Mouse (Mus musculus): ENCODE results near the gene Prkce.
A peak's percentile ranks its signal among the peaks of the same experiment; 100 is the strongest.
"Not testable (repeated sequence)": the region's sequence is repeated elsewhere in the genome, so short reads cannot be mapped to it uniquely, and the experiment has no call there.

Prkce gene

GRCm38 (mm10) chr17:86458302-86458980 is 290.9 kb downstream of the Prkce start:
- DNase-seq, result no peak

GRCm38 (mm10) chr17:86460645-86461430 is 293.3 kb downstream of the Prkce start:
- DNase-seq, result no peak

GRCm38 (mm10) chr17:86463369-86463768 is 295.8 kb downstream of the Prkce start:
- DNase-seq, result no peak

GRCm38 (mm10) chr17:86464197-86464596 is 296.6 kb downstream of the Prkce start:
- no peak for DNase-seq

- peak; percentile 33 to 61 for DNase-seq
These were observed 297.2 kb downstream of the Prkce start for GRCm38 (mm10) chr17:86464689-86465363.

GRCm38 (mm10) chr17:86465865-86466264 is 298.3 kb downstream of the Prkce start:
- DNase-seq, result peak; percentile 38 to 73

GRCm38 (mm10) chr17:86466412-86466811 is 298.8 kb downstream of the Prkce start:
- DNase-seq, result no peak

- no peak for DNase-seq
These were observed 299.3 kb downstream of the Prkce start for GRCm38 (mm10) chr17:86466871-86467270.

GRCm38 (mm10) chr17:86467291-86467898 is 299.8 kb downstream of the Prkce start:
- no peak for DNase-seq

GRCm38 (mm10) chr17:86467967-86468366 is 300.4 kb downstream of the Prkce start:
- no peak for DNase-seq

- DNase-seq, result no peak
These were observed 302.6 kb downstream of the Prkce start for GRCm38 (mm10) chr17:86470160-86470559.

- peak; percentile 56 to 83 for DNase-seq
These were observed 304.1 kb downstream of the Prkce start for GRCm38 (mm10) chr17:86471684-86472083.

- DNase-seq, result no peak
These were observed 309.1 kb downstream of the Prkce start for GRCm38 (mm10) chr17:86476674-86477073.

GRCm38 (mm10) chr17:86477401-86477800 is 309.8 kb downstream of the Prkce start:
- not testable (repeated sequence) for DNase-seq

- no peak for DNase-seq
These were observed 311.8 kb downstream of the Prkce start for GRCm38 (mm10) chr17:86479406-86479805.

- no peak for DNase-seq
These were observed 315.1 kb downstream of the Prkce start for GRCm38 (mm10) chr17:86482675-86483074.

GRCm38 (mm10) chr17:86484087-86484737 is 316.6 kb downstream of the Prkce start:
- peak; percentile 83 to 87 for DNase-seq

- DNase-seq, result no peak
These were observed 319.1 kb downstream of the Prkce start for GRCm38 (mm10) chr17:86486657-86487056.

GRCm38 (mm10) chr17:86487450-86487849 is 319.9 kb downstream of the Prkce start:
- no peak for DNase-seq

GRCm38 (mm10) chr17:86489827-86490226 is 322.2 kb downstream of the Prkce start:
- no peak for DNase-seq

GRCm38 (mm10) chr17:86492376-86492775 is 324.8 kb downstream of the Prkce start:
- no peak for DNase-seq

GRCm38 (mm10) chr17:86493891-86494420 is 326.4 kb downstream of the Prkce start:
- DNase-seq, result peak in 1 of 2 experiments; percentile 21

All from kidney, adult 8-10 months (tissue).